Mouse (Mus musculus) cerebellum, adult 11 months (tissue): ENCODE results near the gene Pcdh15.
A peak's percentile ranks its signal among the peaks of the same experiment; 100 is the strongest.

Experiments used
- DNase-seq: peaks from one replicate; pipeline ENCODE4 v3.0.0; 2022

The Pcdh15 gene

DNA sequence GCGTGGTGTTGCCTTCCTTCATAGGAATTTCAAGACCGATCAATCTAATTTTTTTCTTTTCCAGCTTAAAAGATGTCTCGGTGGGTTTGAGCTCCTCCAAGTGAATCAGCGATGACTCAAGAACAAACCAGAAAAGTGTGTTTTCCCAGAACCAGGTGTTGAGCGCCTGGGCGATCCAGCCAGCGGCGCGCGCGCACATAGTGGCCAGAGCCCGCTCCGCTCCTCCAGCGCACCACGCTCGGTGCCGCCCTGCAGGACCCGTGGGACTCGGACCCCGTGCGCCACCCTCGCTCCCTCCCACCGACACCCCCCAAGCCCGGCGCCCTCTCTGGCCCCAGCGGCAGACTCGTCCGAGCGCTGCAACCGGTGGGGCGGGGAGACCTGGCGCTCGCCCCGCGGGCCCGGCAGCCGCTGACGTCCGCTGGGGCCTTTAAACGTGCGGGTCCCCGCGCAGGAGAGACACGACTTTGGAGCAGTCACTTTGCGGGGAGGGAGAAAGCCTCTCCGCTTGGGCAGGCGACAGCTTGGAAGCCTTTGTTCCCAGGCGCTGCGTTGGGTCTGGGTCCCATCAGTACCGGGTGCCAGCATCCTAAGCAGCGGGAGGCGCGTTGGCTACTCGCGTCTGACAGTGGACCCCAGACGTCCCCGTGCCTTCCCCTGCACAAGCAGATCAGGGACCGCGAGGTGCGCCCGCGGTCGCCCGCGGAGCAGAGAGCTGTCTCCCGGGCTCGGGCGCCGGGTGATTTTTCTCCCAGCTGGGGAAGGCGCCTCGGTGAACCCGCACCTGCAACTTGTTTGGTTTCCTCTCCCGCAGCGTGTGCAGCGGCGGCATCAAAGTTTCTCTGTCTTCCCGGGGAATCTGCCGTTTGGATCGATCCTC, at the start of gene Pcdh15:
Gene Pcdh15, plus strand, starts transcription at position 377 of the 880 bp plus-strand sequence.
- DNase-seq, result no peak

DNA sequence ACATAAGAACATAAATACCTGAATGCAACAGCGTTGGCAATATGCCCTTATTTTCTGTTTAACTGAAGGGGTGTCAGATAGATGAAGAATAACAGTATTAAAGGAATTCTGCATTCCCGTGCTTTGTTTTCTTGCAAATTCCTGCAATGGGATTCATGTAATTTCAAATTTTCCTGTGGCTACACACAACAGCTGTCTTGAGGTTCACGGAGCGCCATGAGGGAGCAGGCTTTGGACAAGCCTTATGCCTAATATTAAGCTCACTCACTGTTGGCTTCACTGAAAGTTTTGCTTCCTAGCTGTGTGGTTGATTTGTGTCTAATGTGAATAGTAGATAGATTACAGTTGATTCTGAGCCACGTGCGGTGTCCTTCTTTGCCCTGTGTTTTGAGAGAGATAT, 47.1 kb upstream of the Pcdh15 start:
- DNase-seq, result no peak

DNA sequence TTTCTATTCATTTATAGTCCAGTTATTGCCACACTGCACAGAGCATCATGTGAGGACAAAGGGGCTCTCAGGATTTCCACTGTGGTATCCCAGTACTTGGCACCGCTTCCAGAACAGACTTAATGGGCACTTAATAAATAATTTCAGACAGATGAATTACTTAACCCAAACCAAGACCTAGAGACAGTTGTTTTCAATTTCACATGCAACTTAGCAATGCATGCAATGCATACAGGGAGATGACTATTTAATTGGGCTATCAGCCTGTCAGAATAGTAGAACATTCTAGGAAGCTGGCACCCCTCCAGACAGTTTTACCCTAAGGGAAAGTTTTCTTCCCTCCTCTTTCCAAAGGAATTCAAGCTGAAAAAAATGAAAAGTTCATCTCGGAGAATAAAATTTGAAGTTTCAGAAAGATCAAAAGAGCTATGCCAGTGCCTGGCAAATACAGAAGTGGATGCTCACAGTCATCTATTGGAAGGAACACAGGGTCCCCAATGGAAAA, 39.4 kb upstream of the Pcdh15 start:
- no peak for DNase-seq

DNA sequence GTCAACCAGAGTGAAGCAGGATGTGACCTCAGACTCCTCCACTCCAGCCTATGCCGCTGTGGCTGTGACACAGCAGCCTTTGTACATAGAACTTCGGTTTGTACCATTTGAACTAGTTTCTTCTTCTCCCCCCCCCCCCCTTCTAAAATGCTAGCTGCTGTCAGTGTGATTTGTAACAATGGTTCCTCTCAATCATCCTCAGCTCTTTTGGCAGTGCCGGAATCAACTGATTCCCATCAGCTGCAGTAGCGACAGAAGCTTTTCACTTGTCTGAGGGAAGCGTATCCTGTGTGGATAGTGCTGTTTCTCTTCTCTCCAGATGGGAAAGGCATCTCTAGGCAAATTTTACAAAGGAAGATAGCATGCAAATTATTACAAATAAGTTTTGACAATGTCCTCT, 12.4 kb upstream of the Pcdh15 start:
- DNase-seq, result no peak

DNA sequence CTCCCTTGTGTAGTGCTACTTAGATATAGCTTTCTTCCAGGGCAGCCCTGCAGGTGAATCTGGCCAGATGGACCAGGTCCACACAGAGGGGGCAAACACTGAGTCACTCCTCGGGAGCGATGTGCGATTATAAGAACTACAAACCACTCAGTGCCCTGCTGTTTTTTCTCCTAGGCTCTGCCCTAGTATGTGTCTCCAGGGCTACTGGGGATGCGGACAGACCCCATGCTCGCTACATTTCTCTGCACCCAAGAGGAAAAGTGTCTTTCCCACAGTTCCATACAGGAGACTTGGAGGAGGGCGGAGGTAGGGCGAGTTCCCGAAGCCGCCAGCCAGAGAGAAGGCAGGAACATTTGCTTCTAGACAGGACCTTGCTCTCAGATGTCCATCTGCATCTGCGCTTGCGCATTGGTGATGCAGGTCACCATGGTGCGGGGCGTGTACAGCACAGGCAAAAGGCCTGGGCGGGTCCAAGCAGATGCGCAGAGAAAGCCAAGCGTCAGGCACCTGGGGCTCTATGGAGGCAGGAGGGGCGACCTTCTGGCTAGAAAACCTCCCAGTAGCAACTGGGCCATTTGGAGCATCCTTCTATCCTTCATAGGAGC, 2.5 kb upstream of the Pcdh15 start:
- DNase-seq, result no peak

DNA sequence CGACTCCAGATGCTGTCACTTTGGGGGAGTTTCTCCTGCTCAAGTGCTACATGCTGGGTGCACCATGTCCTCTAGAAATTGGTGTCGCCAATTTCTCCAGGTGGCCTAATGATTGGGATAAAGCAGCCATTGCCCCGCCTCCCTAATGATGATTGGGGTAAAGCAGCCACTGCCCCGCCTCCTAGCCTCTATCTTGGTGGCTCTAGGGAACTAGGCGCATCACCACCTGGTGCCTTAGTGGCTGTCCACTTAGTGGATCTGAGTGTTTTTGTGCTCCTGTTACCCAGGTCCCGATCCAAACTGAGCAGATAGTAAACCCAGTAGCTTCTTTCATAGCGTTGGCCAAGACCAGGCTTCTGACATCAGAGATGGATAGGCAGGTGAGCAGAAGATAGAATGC, 2.0 kb upstream of the Pcdh15 start:
- DNase-seq, result no peak

DNA sequence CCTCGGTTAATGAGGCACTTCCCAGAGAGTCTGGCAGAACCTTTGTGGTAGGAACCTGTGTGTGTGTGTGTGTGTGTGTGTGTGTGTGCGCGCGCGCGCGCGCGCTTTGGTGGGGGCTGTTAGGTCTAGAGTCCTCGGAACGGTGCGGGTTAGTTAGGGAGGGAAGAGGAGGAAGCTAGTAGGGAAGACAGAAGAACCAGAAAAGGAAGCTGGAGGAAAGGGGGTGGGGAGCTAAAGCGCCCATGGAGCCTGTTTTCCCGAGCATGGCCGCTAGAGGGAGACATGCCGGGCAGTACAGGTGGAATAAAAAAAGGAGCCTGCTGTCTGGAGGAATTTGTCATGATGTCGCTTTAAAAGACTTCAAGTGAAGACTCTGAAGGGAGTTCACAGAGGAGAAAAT, 1.2 kb upstream of the Pcdh15 start:
- peak; percentile 15 for DNase-seq

DNA sequence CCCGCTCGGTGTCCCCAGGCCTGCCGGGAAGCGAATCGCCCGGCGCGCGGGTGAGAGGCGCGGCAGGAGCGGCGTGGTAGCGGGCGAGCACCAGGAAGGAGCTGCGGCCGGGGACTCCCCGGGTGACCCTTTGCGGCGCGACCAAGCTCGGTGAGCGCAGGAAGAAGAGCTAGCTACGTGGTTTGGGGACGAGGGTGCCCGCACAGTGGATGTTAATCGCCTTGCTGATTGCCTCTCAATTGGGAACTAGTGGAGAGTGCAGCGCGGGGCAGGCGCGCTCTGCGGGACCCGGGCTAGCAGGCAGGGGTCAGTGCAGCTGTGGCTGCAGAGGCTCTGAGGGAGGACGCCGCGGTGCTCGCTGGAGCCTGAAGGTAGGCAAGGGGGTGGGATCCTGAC, 702 bp downstream of the Pcdh15 start:
- DNase-seq, result no peak

DNA sequence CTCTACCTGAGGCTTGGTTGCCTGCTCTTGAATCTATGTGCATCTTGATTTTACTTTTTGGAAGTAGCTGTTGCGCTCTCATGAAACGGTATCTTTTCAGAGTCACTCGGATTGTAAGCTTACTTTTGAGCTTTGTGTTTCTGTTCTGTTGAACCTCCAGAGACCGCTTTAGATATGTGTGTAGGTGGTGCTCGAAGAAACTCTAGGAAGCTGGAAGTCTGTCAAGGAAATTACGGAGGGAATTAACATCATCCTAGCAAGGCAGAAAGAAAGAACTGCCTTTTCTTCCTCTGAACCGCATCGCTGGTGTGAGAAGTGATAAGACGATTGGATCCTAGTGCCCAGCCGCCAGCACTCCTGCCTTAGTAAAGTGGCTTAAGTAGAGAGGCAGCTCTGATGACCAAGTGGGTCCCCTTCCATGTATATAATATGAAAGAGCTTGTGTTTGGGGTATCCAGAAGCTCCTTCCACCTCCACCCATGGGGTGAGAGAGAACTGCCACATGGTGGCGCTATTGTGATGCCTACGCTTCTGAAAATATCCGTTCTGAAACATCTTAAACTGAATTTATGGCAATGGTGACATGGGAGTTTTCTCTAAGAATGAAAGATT, 4.3 kb downstream of the Pcdh15 start:
- DNase-seq, result no peak

DNA sequence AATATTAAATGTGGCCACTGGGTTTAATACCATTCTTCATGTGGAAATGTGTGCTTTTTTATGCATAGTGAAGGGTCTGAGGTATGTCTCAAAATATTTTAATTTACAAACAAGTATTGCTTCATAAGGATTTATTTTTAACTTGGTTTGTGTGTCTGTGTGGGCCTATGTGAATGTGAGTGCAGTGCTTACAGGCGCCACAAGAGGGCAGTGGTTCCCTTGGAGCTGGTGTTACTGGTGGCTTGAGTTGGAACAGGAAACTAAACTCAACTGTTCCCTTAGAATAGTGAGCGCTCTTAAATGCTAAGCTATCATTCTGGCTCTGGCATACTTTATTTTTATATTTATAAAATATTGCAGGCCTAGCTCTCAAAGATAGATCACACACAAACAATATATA, 6.8 kb downstream of the Pcdh15 start:
- DNase-seq, result no peak

DNA sequence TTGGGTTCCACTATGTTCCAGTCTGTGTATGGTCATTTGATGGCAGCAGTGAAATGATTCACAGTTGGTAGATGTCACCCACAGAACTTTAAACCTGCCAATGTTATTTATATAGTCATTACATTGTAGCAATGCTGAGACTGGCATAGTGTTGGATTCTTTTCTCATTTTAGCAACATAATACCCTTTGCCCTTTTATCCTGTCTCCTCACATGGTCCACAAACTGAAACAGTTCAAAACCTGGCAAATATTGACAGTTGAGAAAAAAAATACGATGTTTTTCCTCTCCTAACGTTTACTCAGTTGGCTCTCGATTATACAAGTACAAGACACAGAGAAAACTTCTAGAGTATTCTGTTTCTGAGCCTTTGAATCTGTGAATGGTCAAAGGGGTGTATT, 38.8 kb downstream of the Pcdh15 start:
- DNase-seq, result no peak

DNA sequence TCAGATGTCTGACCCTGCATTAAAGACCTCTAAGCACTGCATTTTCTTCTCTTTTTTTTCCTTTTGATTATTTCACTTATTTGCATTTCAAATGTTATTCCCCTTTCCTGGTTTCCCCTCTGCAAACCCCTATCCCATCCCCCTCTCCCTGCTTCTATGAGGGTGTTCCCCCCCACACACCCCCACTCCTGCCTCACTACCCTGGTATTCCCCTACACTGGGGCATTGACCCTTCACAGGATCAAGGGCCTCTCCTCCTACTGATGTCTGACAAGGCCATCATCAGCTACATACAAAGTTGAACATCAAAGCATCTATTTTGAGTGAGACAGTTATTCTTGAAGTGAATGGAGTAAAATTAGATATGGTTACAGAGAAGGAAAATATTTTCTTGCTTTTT, 48.4 kb downstream of the Pcdh15 start:
- no peak for DNase-seq

DNA sequence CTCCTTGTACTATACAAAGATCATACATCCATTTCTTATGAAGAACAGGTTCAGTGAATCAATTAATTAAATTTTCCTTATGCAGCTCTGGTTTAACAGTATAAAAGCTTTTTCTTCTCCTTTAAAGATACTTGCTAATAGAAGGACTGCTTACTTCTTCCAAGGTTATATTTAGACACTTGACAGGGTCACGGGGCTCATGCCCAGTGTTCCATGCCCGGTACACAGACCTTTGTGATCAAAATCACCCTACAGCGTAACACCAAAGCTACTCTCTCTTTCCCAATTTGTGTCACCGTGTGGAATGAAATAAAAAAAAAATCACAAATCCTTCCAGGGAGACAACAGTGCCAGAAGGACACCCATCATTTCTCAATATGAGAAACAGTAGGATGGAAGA, 48.8 kb downstream of the Pcdh15 start:
- DNase-seq, result no peak

DNA sequence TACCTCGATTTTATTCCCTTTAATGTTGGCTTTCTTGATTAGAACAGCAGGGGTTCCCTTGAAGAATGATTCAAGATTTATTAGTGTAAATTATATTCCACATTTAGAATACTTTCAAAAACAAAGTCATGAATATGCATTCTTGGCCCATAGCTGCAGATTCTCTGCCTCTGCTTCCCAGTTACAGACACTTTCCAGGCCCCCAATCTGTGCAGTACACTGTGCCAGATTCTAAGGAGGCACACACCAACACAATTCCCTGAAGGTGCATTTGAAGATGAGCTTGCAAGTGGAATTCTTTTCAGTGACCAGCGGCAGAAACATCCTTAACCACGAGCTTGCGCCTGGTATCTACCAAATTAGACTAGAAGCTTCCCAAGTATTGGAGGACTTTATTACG, 55.4 kb downstream of the Pcdh15 start:
- DNase-seq, result no peak

DNA sequence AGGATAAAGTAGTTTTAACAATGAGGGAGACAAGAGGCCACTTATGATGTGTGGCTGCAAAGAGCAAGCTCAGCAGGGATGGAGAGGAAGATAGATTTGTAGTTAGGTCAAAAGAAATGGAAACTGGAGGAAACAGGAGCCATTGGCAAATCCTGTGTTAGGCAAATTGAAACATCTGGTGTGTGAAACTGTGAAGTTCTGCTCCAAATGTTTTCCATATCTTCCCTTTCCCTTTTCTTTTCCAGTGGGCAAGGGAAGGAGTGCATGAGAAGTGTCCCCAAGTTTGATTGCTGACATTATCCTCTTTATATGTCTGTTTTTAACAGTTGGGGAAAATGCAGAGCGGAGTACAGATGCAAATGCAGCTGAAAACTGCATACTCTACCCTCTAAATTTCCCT, 62.6 kb downstream of the Pcdh15 start:
- no peak for DNase-seq

DNA sequence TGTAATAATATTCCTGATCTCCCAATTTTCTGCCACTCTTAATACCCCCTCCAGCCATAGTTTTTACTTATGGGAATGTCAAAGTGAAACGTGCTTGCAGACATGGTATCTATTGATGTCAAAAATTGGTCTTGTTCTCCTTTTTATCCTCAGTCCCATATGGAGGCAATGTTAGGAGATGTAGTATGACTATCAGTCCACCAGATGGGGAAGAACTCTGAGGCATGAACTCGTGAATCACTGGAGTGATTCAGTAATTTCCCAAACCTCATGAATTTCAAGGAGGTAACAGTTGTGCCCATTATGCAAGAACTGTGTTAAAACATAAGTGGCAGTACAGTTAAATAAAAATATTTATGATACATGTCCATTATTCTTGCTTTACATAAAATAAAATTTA, 116.9 kb downstream of the Pcdh15 start:
- DNase-seq, result no peak

DNA sequence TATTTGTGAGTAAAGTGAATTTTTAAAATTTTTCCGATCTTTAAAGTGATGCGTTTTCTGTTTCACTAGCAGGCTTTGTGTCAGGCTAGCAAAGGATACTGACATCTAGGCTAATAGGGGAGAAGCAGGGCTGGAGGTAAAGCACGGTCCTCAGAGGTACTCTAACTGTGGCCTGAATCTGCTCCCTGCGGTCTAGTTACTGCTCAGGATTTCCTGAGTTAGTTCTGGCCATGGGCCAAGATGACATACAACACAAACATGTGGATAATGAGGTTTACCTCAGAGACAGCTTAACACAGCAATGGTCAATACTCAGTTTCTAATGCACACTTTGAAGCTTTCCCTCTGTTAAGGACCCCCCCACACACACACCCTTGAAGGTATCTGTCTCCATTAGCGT, 143.2 kb downstream of the Pcdh15 start:
- no peak for DNase-seq

DNA sequence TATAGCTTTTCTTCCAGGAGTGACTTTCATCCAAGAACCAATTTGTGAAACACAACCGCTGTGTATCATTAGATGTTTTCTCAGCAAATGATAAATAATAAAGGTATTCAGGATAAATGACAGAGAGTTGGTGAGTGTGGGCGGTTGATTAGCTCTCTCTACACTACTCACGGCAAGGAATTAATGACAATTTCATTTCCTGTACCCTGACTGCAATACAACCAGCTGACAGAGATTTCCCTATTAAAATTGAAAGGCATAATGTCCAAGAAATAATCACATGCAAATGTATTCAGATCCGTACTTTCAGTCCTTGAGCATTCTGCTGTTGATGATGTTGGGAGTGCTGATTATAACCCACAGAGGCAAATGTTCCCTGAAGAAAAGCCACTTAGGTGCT, 181.3 kb downstream of the Pcdh15 start:
- DNase-seq, result no peak

DNA sequence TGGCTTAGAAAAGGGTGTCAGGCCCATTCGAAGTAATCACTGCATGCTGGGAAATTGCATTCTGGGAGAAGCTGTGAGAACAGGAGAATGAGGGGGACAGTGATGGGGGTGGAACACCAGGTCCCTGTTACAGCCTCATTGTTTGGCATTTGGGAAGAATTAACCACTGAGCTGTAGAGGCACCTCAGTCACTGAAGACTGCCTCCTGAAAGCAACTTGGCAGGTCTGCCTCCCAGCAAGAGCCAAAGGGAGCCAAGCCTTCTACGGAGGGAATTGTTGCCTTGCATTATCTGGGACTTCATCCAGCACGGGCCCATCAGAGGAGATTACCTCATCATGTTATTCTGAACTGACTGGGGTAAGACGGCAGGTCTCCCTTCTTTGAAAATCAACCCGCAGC, 197.3 kb downstream of the Pcdh15 start:
- DNase-seq, result no peak

DNA sequence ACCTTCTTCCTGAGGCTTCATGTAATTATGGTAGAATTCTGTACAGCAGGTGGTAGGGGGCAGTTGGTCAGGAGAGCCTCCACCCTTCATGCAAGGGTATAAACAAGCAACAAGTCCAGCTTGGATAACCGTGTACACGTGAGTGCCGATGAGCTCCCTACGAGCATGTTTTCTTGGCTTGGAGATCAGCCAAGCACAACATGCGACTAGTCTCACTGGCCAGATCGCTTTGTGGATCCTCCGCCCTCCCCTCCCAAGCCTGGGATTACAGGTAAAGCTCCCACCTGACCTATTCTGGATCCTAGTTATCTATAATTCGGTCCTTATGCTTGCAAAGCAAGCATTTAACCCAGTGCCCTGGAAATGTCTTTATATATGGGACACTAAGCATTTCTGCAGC, 202.8 kb downstream of the Pcdh15 start:
- no peak for DNase-seq

DNA sequence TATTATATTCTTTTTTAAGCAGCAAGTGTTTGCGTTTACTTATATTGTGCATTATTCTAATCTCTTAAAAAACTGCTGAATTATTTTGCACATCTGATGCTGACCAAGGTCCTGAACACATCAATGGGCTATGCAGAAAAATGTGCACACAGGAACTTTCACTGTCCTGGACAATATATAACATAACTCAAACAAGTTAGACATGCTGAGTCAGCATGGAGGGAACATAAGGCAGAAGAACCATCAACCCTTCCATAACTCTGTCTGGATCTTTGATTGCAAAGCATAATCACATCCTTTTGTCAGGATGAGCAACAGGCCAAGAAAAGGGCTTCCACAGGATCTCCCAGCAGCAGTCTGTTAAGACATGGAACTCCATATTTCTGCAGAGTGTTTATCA, 207.5 kb downstream of the Pcdh15 start:
- no peak for DNase-seq

DNA sequence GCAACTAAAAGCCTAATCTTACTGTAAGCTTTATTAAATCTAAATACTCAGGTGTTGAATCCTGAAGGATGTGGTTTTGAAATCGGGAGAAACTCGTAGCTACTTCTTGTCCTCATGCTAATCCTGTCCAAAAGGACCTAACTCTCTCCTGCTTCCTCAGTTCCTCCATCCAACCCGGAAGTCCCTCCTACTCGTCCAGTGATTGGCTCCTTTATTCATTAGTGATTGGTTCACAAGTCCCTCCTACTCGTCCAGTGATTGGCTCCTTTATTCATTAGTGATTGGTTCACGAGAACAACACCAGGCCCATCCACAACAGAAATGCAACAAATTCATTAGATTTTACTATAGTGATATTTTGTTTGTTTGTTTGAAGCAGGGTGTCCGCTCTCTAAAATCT, 227.7 kb downstream of the Pcdh15 start:
- no peak for DNase-seq

DNA sequence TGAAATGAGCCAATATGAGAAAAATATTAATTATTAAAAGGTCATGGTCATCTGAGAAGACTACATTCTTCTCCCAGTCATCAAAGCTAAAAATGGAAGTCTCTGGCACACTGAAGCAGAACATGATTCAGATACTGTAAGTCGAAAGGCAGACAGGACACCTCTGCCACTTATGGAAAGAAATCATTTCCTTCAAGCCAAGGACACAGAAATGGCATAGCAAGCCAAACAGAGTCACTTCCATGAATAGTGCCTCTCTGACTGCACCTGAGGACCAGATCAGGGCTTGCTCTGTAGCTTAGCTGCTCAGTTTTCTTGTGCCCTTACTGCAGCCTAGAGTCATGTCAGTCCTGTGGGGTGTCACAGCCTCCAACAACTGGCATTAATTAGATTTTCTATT, 234.3 kb downstream of the Pcdh15 start:
- DNase-seq, result no peak

DNA sequence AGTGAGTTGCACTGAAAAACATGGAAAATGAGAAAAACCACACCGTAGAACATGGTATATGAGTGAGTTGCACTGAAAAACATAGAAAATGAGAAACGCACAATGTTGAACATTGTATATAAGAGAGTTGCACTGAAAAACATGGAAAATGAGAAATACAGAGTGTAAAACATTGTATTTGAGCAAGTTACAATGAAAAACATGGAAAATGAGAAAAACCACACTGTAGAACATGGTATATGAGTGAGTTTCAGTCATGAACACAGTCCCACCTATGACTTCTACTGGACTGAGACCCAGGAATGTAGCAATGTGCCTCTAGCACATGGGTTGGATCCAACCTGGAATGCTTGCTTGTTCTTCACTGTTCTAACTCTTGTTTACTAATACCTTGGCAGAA, 279.9 kb downstream of the Pcdh15 start:
- DNase-seq, result no peak
